Mouse (Mus musculus) hindbrain, embryonic 10.5 days (tissue): ENCODE measurements around the gene Snapc4. TPM values are rescaled to one million over a fixed set of nuclear protein-coding genes. Genes with fewer than 3 reads are reported as not detected.

Experiments used
- DNase-seq: peaks from one replicate; pipeline ENCODE4 v3.0.0-alpha.2; 2017; ENCODE audit warnings: low spot score
- H3K27ac ChIP-seq: fragments of 300-500 bp; sonication (generic); 2 replicates; pipeline ENCODE4 v1.5.1; 2016; ENCODE audit warnings: mild to moderate bottlenecking, moderate library complexity
- H3K27me3 ChIP-seq: fragments of 300-500 bp; sonication (generic); 2 replicates; pipeline ENCODE4 v1.6.1; 2016; ENCODE audit warnings: mild to moderate bottlenecking; ENCODE audit not compliant: poor library complexity, insufficient read depth, severe bottlenecking
- H3K36me3 ChIP-seq: fragments of 300-500 bp; sonication (generic); 2 replicates; pipeline ENCODE4 v1.6.1; 2016; ENCODE audit warnings: mild to moderate bottlenecking, moderate library complexity
- H3K4me1 ChIP-seq: fragments of 300-500 bp; sonication (generic); replicated peaks from 2 replicates; pipeline ENCODE4 v1.6.1; 2016; ENCODE audit warnings: mild to moderate bottlenecking
- H3K4me3 ChIP-seq: fragments of 300-500 bp; sonication (generic); 2 replicates; pipeline ENCODE4 v1.5.1; 2016; ENCODE audit warnings: mild to moderate bottlenecking, moderate library complexity
- H3K9me3 ChIP-seq: fragments of 300-500 bp; sonication (generic); 2 replicates; pipeline ENCODE4 v1.6.1; 2016; ENCODE audit warnings: mild to moderate bottlenecking, moderate library complexity
- WGBS: fragments of 180-500 bp; shearing (Covaris S2); methylation state at CpG from one replicate; pipeline ENCODE4 v1.1.7; 2016; 5-methylcytosine and 5-hydroxymethylcytosine counted together
- polyA plus RNA-seq: library from polyadenylated mRNA; unstranded; fragments of >200 nt; fragmentation: Nextera tagmentation; extraction: Ambion mirVana; gene quantifications from 2 replicates; pipeline ENCODE4 v1.2.1, GENCODE M21; 2016

Snapc4 gene
- polyA plus RNA-seq, 1 experiment from 2014 or later = 35.3 TPM

- Histone ChIP-seq H3K27ac (peak within 1 kb of the TSS; percentile 97), H3K36me3 (peaks cover 39% of the 10 kb centered on the region), H3K9me3 (no peaks in the 10 kb centered on the region), H3K4me3 (peak within 1 kb of the TSS; percentile 89), H3K27me3 (no peaks in the 10 kb centered on the region), H3K4me1 (peaks cover 46% of the 10 kb centered on the region)
- WGBS = 3% methylated on average over 62 of the region's 62 CpGs
- peak; percentile 90 for DNase-seq
Observed at GRCm38 (mm10) chr2:26351358-26352290, 28.8 kb downstream of the Snapc4 start, which contains the start of gene Dnlz. Gene Dnlz, minus strand, starts transcription at chr2:26352110.

DNA sequence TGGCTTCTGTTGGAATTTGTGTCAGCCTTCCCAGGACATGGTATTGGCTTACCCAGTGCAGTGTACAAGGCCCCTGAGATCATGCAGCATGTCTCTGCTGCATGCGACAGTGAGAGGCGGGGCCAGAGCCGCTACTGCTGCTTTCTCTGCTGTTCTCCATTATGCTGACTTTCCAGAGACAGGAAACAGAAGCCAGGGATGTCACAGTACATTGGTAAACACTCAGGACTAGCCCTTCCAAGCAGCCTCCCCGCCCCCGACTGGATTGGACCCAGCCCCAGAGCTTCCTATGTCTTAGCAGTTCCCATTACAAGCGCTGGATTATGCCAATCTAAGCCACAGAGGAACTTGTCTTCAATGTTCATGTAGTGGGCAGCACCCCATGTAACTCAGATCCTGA is 32.2 kb downstream of the Snapc4 start:
- WGBS = 78% methylated on average over 6 of the region's 6 CpGs
- peaks cover 40% of the 10 kb centered on the region for H3K4me1 ChIP-seq
- H3K27me3 ChIP-seq = no peaks in the 10 kb centered on the region
- H3K4me3 ChIP-seq = no peak overlapping the region
- no peak for DNase-seq
- H3K36me3 ChIP-seq = peaks cover 73% of the 10 kb centered on the region
- 0 out of 2 replicates have a peak overlapping the region, but pooled peaks have one; percentile 19 for H3K27ac ChIP-seq
- H3K9me3 ChIP-seq = no peaks in the 10 kb centered on the region

- H3K27ac ChIP-seq = no peak overlapping the region
- DNase-seq = no peak
- H3K4me1 ChIP-seq = no peaks in the 10 kb centered on the region
- H3K9me3 ChIP-seq = no peaks in the 10 kb centered on the region
- no peak overlapping the region for H3K4me3 ChIP-seq
- no peaks in the 10 kb centered on the region for H3K27me3 ChIP-seq
- peaks cover 96% of the 10 kb centered on the region for H3K36me3 ChIP-seq
- 75% methylated on average over 11 of the region's 11 CpGs for WGBS
Observed at GRCm38 (mm10) chr2:26342609-26343490, 37.6 kb downstream of the Snapc4 start.

GRCm38 (mm10) chr2:26342044-26342443 is 38.4 kb downstream of the Snapc4 start:
- Histone ChIP-seq H3K36me3 (peaks cover 88% of the 10 kb centered on the region), H3K4me1 (no peaks in the 10 kb centered on the region), H3K9me3 (no peaks in the 10 kb centered on the region), H3K27me3 (no peaks in the 10 kb centered on the region), H3K4me3 (no peak overlapping the region), H3K27ac (no peak overlapping the region)
- 88% methylated on average over 10 of the region's 10 CpGs for WGBS
- DNase-seq = no peak

DNA sequence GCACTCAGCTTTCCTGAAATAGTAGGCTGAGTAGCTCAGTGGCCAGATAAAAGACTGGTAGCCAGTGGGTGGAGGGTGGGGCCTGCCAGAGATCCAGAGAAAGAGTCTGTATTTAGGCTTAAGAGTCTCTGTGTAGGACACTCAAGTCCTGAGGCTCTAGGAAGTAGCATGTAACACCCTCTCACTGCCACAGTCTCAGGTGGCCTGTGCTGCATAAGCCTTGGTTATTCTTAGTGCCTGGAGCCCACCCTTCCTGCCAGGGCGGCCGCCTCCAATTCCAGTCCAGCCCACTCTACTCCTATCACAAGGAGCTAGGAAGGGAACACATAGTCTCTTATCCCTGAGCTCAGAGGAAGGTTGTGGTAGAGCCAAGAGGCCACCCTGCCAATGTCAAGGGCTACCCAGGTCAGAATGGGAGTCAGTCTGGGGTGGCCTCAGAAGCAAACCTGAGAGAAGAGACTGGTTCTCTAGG is 38.9 kb downstream of the Snapc4 start:
- H3K36me3 ChIP-seq = peaks cover 83% of the 10 kb centered on the region

DNA sequence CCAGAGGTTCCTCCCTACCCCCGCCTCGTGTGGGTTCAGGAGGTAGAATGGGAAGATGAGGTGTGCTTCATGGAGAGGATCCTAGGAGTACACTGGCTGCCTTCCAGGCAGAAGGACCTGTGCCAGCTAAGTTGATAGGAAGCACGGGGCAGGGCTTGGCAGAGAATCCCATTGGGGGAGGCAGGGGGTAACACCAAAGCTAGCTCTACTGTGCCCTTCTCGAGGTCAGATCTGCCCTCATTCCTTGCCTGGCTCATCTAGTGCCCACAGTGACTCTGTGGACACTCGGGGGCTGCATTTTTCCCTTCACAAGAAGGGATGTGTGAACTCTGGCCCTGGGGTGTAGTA is 41.3 kb downstream of the Snapc4 start:
- DNase-seq = no peak
- H3K4me1 ChIP-seq = no peaks in the 10 kb centered on the region
- H3K36me3 ChIP-seq = peaks cover 60% of the 10 kb centered on the region
- H3K27me3 ChIP-seq = no peaks in the 10 kb centered on the region
- 89% methylated on average over 5 of the region's 5 CpGs for WGBS
- H3K9me3 ChIP-seq = no peaks in the 10 kb centered on the region
- no peak overlapping the region for H3K4me3 ChIP-seq
- H3K27ac ChIP-seq = no peak overlapping the region

More for the DNA sequence above, 38.9 kb downstream of the Snapc4 start:
- 90% methylated on average over 2 of the region's 2 CpGs for WGBS
- no peak overlapping the region for H3K4me3 ChIP-seq
- H3K27me3 ChIP-seq = no peaks in the 10 kb centered on the region
- H3K4me1 ChIP-seq = no peaks in the 10 kb centered on the region
- no peak overlapping the region for H3K27ac ChIP-seq
- DNase-seq = no peak
- H3K9me3 ChIP-seq = no peaks in the 10 kb centered on the region

DNA sequence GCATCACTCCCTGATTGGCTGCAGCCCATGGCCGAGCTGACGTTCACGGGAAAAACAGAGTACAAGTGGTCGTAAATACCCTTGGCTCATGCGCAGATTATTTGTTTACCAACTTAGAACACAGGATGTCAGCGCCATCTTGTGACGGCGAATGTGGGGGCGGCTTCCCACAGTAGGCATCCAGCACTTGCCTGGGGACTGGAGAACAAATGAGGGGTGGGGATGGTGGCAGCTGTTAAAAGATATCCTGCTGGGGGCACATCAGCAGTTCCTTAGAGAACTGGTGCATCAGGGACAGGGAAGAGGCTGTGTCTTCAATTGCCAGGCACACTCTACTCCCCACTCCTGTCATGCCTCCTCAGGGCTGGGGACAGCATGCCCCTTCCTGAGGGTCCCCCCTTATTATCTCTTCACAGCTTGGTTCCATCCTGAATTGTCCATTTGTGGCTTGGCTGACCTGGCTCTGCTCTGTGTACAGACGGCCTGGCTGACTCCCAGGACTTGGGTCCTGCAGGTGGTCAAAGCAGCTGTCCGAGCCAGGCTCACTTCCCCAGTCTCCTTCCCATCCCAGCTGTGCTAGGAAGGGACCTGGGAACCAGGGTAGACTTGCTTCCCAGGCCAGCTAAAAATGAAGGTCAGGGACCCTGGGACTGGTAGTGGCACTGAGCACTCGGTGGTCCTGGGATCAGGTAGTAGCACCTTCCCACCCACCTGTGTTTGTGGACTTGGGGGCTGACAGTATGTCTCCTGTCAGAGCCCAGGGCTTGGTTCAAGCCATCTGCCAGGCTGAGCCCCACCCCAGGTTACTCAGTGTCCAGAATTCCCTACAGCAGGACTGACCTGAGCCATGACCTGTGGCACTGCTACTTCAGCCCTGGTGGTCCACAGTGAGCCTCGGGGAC is 41.9 kb downstream of the Snapc4 start:
- H3K36me3 ChIP-seq = peaks cover 53% of the 10 kb centered on the region
- H3K9me3 ChIP-seq = no peaks in the 10 kb centered on the region
- WGBS = 80% methylated on average over 9 of the region's 13 CpGs
- no peak overlapping the region for H3K27ac ChIP-seq
- DNase-seq = no peak
- no peaks in the 10 kb centered on the region for H3K27me3 ChIP-seq
- H3K4me3 ChIP-seq = no peak overlapping the region
- no peaks in the 10 kb centered on the region for H3K4me1 ChIP-seq

DNA sequence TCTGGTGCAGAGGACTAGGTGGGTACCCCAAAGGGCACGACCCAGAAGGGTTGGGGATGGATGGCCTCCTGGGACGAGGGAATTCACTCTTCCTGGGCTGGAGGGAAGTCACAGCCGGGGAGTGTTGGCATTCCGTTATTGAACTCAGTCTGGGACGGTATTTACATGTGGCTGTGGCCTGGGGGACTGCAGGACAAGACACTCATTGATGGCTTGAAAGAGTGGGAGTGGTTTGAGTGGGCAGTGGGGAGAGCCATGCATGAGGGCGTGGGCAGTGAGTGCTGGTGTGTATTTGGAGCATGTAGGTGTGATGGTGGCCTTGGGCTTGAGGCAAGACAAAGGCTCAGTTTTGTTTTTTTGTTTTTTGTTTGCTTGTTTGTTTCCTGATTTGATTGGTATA is 49.8 kb downstream of the Snapc4 start:
- no peak for DNase-seq
- H3K36me3 ChIP-seq = peaks cover 70% of the 10 kb centered on the region
- H3K4me1 ChIP-seq = peaks cover 16% of the 10 kb centered on the region
- no peaks in the 10 kb centered on the region for H3K27me3 ChIP-seq
- H3K27ac ChIP-seq = peak overlapping the region; percentile 42
- peak overlapping the region; percentile 18; the same call in 1 of the 2 replicates for H3K4me3 ChIP-seq
- 69% methylated on average over 6 of the region's 6 CpGs for WGBS
- H3K9me3 ChIP-seq = no peaks in the 10 kb centered on the region

DNA sequence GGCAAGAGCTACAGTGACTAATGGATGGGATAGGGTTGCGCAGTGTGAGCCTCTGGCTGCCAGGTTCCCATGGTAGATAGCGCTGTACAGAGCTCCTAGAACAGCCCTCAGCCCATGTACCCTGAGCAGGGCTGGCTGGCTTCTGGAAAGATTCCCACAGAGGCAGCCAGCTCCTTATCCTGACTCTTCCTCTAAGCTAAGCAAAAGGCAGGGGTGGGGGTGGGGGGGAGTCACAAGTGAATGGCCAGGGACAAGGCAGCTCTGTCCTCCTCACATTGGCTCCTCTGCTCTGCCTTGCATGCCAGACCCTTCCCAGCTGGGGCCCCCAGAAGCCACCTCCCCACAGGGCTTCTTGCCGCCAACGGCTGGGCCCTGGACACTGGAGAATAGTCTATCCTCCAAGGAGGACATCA is 50.4 kb downstream of the Snapc4 start:
- Histone ChIP-seq H3K27ac (peak overlapping the region; percentile 42), H3K4me3 (peak overlapping the region; percentile 18; the same call in 1 of the 2 replicates), H3K36me3 (peaks cover 76% of the 10 kb centered on the region), H3K4me1 (peaks cover 16% of the 10 kb centered on the region), H3K27me3 (no peaks in the 10 kb centered on the region), H3K9me3 (no peaks in the 10 kb centered on the region)
- no peak for DNase-seq
- 81% methylated on average over 4 of the region's 4 CpGs for WGBS

GRCm38 (mm10) chr2:26329402-26329801 is 51.1 kb downstream of the Snapc4 start:
- H3K4me3 ChIP-seq = no peak overlapping the region
- peaks cover 83% of the 10 kb centered on the region for H3K36me3 ChIP-seq
- peak overlapping the region; percentile 42; the same call in 1 of the 2 replicates for H3K27ac ChIP-seq
- peaks cover 16% of the 10 kb centered on the region for H3K4me1 ChIP-seq
- no peak for DNase-seq
- 54% methylated on average over 8 of the region's 8 CpGs for WGBS
- no peaks in the 10 kb centered on the region for H3K9me3 ChIP-seq
- no peaks in the 10 kb centered on the region for H3K27me3 ChIP-seq

DNA sequence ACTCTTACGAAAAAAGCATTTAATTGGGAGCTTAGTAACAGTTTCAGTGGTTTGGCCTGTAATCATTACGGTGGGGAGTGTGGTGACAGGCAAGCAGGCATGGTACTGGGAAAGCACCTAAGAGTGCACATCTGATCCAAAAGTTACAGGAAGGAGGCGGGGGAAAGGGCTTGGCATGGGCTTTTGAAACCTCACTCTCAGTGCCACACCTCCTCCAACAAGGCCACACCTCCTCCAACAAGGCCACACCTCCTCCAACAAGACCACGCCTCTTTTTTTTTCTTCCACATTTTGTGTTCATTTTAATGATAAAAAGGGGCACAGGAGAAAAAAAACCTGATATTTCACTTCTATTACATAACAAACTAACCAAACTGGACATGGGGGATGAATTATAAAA is 52.6 kb downstream of the Snapc4 start:
- peaks cover 16% of the 10 kb centered on the region for H3K4me1 ChIP-seq
- DNase-seq = no peak
- H3K27me3 ChIP-seq = no peaks in the 10 kb centered on the region
- peaks cover 96% of the 10 kb centered on the region for H3K36me3 ChIP-seq
- H3K9me3 ChIP-seq = no peaks in the 10 kb centered on the region
- WGBS = 90% methylated on average over 4 of the region's 4 CpGs
- no peak overlapping the region for H3K4me3 ChIP-seq
- H3K27ac ChIP-seq = no peak overlapping the region
